Mouse (Mus musculus): ENCODE measurements around the gene Vti1a. TPM values are rescaled to one million over a fixed set of nuclear protein-coding genes. Genes with fewer than 3 reads are reported as not detected.
A peak's percentile ranks its signal among the peaks of the same experiment; 100 is the strongest.

Vti1a gene
- polyA plus RNA-seq, 1 experiment from 2014 or later: 19.4 TPM

DNA sequence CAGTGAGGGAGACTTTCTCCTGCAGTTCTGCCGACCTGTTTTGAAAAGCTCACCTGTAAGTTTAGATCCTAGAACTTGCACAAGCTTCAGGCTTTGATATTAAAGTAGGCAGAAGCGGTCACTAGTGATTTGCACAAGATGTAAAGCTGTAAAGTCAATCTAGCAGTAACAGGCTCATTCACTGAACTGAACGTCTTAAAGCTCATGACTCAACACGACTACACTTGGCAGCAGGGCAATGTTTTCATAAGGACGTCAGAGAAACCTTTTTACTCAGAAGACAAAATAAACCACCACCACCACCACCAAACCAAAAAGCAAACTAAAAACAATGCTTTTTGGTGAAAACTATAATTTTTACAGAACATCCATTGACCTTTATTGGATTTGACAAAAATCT is 18.1 kb upstream of the Vti1a start:
- Histone ChIP-seq H3K4me2 (replicated peaks; ENCODE audit: low read depth) (no peak overlapping the region), H3K9ac (ENCODE audit: low read length) (no peak overlapping the region), H3K27me3 (ENCODE audit: control insufficient read depth, insufficient read depth, low read length) (no peaks in the 10 kb centered on the region), H3K4me1 (replicated peaks; ENCODE audit: control insufficient read depth, insufficient read depth) (no peaks in the 10 kb centered on the region), H3K36me3 (ENCODE audit: control insufficient read depth, insufficient read depth, low read length) (peaks cover 18% of the 10 kb centered on the region), H3K4me3 (ENCODE audit: low read depth, low read length) (no peak overlapping the region), H3K27ac (replicated peaks) (no peak overlapping the region), H3K9me3 (ENCODE audit: control insufficient read depth, low read length) (no peaks in the 10 kb centered on the region)
- 50% methylated on average over 5 of the region's 5 CpGs for WGBS
- no peak for ATAC-seq (ENCODE audit: low FRiP score, low TSS enrichment)
- DNase-seq (ENCODE audit: low spot score): no peak
- TF ChIP-seq CTCF (IDR thresholded peaks at IDR 0.05; ENCODE audit: low read depth) (no peak), EP300 (optimal IDR thresholded peaks at IDR 0.05) (no peak)

DNA sequence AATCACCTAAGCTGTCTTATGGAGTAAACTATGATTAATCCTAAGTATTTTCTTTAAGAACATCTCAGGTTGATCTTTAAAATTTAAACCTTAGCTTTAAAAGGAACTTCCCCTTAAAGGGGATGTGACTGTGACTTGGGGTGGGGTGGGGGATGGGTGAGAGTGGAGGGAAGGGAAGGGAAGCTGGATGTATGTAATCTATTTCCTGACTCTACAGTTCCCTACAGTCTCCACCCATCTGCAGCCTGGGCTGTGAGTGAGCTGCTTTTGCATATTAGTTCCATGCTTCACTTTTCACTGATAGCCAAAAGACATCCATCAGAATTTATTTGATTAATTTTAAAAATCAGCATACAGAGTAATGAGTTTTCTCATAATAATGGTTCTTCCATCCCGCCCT is 16.7 kb upstream of the Vti1a start:
- TF ChIP-seq EP300 (optimal IDR thresholded peaks at IDR 0.05): no peak
- no peak for TF ChIP-seq CTCF (IDR thresholded peaks at IDR 0.05; ENCODE audit: low read depth)
- Histone ChIP-seq H3K4me2 (replicated peaks; ENCODE audit: low read depth) (no peak overlapping the region), H3K4me1 (replicated peaks; ENCODE audit: control insufficient read depth, insufficient read depth) (no peaks in the 10 kb centered on the region), H3K9me3 (ENCODE audit: control insufficient read depth, low read length) (no peaks in the 10 kb centered on the region), H3K9ac (ENCODE audit: low read length) (no peak overlapping the region), H3K27me3 (ENCODE audit: control insufficient read depth, insufficient read depth, low read length) (no peaks in the 10 kb centered on the region), H3K4me3 (ENCODE audit: low read depth, low read length) (no peak overlapping the region), H3K27ac (replicated peaks) (no peak overlapping the region), H3K36me3 (ENCODE audit: control insufficient read depth, insufficient read depth, low read length) (peaks cover 20% of the 10 kb centered on the region)
- WGBS: 92% methylated on average over 1 of the region's 1 CpGs
- no peak for DNase-seq (ENCODE audit: low spot score)
- no peak for ATAC-seq (ENCODE audit: low FRiP score, low TSS enrichment)

- ATAC-seq (ENCODE audit: low FRiP score, low TSS enrichment) (no peak), DNase-seq (ENCODE audit: low spot score) (no peak)
- Histone ChIP-seq H3K9ac (ENCODE audit: low read length) (no peak overlapping the region), H3K36me3 (ENCODE audit: control insufficient read depth, insufficient read depth, low read length) (peaks cover 13% of the 10 kb centered on the region), H3K4me1 (replicated peaks; ENCODE audit: control insufficient read depth, insufficient read depth) (no peaks in the 10 kb centered on the region), H3K27me3 (ENCODE audit: control insufficient read depth, insufficient read depth, low read length) (no peaks in the 10 kb centered on the region), H3K27ac (replicated peaks) (no peak overlapping the region), H3K9me3 (ENCODE audit: control insufficient read depth, low read length) (no peaks in the 10 kb centered on the region), H3K4me3 (ENCODE audit: low read depth, low read length) (no peak overlapping the region), H3K4me2 (replicated peaks; ENCODE audit: low read depth) (no peak overlapping the region)
- 69% methylated on average over 3 of the region's 3 CpGs for whole genome bisulfite sequencing
- TF ChIP-seq EP300 (optimal IDR thresholded peaks at IDR 0.05) (no peak), CTCF (IDR thresholded peaks at IDR 0.05; ENCODE audit: low read depth) (no peak)
Observed at GRCm38 (mm10) chr19:55300525-55300924, 15.6 kb upstream of the Vti1a start.

DNA sequence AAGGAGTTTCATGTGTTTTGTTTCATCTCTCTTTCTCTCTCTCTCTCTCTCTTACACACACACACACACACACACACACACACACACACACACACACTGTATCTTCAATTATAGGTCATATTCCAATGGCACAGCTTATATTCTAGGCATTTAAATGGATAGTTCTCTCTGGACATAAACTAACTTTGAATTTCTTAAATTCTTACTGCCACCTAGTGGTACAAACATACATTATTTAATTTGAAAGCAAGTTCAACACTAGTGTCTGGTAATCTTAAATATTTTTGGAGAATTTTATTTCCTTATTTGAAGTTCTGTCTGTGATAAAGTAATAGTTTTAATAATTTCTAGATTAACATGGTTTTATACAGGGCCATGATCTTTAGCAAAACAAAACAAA is 11.1 kb upstream of the Vti1a start:
- DNase-seq (ENCODE audit: low spot score): no peak
- peak; percentile 70 for TF ChIP-seq CTCF (IDR thresholded peaks at IDR 0.05; ENCODE audit: low read depth)
- TF ChIP-seq EP300 (optimal IDR thresholded peaks at IDR 0.05): no peak
- H3K4me2 ChIP-seq (replicated peaks; ENCODE audit: low read depth): no peak overlapping the region
- no peaks in the 10 kb centered on the region for H3K9me3 ChIP-seq (ENCODE audit: control insufficient read depth, low read length)
- no peaks in the 10 kb centered on the region for H3K27me3 ChIP-seq (ENCODE audit: control insufficient read depth, insufficient read depth, low read length)
- H3K4me3 ChIP-seq (ENCODE audit: low read depth, low read length): no peak overlapping the region
- no peaks in the 10 kb centered on the region for H3K4me1 ChIP-seq (replicated peaks; ENCODE audit: control insufficient read depth, insufficient read depth)
- no peak overlapping the region for H3K9ac ChIP-seq (ENCODE audit: low read length)
- peaks cover 11% of the 10 kb centered on the region; the same call in 1 of the 2 replicates for H3K36me3 ChIP-seq (ENCODE audit: control insufficient read depth, insufficient read depth, low read length)
- no peak for ATAC-seq (ENCODE audit: low FRiP score, low TSS enrichment)
- no peak overlapping the region for H3K27ac ChIP-seq (replicated peaks)

GRCm38 (mm10) chr19:55311874-55312273 is 4.2 kb upstream of the Vti1a start:
- no peak overlapping the region for H3K9ac ChIP-seq (ENCODE audit: low read length)
- no peak for TF ChIP-seq EP300 (optimal IDR thresholded peaks at IDR 0.05)
- no peak for TF ChIP-seq CTCF (IDR thresholded peaks at IDR 0.05; ENCODE audit: low read depth)
- no peak overlapping the region for H3K4me2 ChIP-seq (replicated peaks; ENCODE audit: low read depth)
- ATAC-seq (ENCODE audit: low FRiP score, low TSS enrichment) (no peak), DNase-seq (ENCODE audit: low spot score) (no peak)
- peaks cover 9% of the 10 kb centered on the region for H3K36me3 ChIP-seq (ENCODE audit: control insufficient read depth, insufficient read depth, low read length)
- H3K9me3 ChIP-seq (ENCODE audit: control insufficient read depth, low read length): no peaks in the 10 kb centered on the region
- H3K4me3 ChIP-seq (ENCODE audit: low read depth, low read length): no peak overlapping the region
- no peak overlapping the region for H3K27ac ChIP-seq (replicated peaks)
- no peaks in the 10 kb centered on the region for H3K27me3 ChIP-seq (ENCODE audit: control insufficient read depth, insufficient read depth, low read length)
- WGBS: 88% methylated on average over 8 of the region's 8 CpGs
- H3K4me1 ChIP-seq (replicated peaks; ENCODE audit: control insufficient read depth, insufficient read depth): no peaks in the 10 kb centered on the region

DNA sequence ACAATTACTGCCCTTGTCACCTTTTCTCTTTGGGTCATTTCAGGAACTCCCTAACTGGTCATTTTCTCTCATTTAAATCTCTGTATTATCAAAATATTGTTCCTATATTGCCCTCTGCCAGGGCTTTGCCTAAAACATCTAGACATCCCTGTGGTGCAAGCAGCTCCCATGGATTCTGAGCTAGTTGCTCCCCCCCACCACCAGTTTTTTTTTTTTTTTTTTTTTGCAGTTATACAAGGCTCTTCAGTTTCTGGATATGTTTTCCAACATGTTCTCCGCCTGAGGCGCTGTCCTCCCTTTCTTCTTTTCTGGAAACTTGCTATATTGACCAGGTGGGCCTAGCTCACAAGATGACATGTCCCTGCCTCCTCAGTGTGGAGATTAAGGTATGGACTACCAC is 2.4 kb upstream of the Vti1a start:
- ATAC-seq (ENCODE audit: low FRiP score, low TSS enrichment): no peak
- H3K9me3 ChIP-seq (ENCODE audit: control insufficient read depth, low read length): no peaks in the 10 kb centered on the region
- no peak for DNase-seq (ENCODE audit: low spot score)
- WGBS: 83% methylated on average over 2 of the region's 2 CpGs
- H3K9ac ChIP-seq (ENCODE audit: low read length): no peak overlapping the region
- H3K27ac ChIP-seq (replicated peaks): no peak overlapping the region
- H3K27me3 ChIP-seq (ENCODE audit: control insufficient read depth, insufficient read depth, low read length): no peaks in the 10 kb centered on the region
- H3K4me1 ChIP-seq (replicated peaks; ENCODE audit: control insufficient read depth, insufficient read depth): no peaks in the 10 kb centered on the region; the same call in 1 of the 2 replicates
- no peak for TF ChIP-seq EP300 (optimal IDR thresholded peaks at IDR 0.05)
- no peak for TF ChIP-seq CTCF (IDR thresholded peaks at IDR 0.05; ENCODE audit: low read depth)
- no peak overlapping the region for H3K4me3 ChIP-seq (ENCODE audit: low read depth, low read length)
- peaks cover 9% of the 10 kb centered on the region for H3K36me3 ChIP-seq (ENCODE audit: control insufficient read depth, insufficient read depth, low read length)
- no peak overlapping the region for H3K4me2 ChIP-seq (replicated peaks; ENCODE audit: low read depth)

Data from stomach, postnatal 0 days (tissue).